ENCODE assay signal across 1 mouse cellular context in genomic region chr12:117994938-117995337, GRCm38 (mm10).
TF ChIP-seq lines count a peak whose summit lies in the region.

No protein-coding gene starts in this region.

TF ChIP-seq in CH12.LX, 34 proteins besides CTCF, POLR2A, EP300 and RAD21 (continued from another document):
- no peak for TF ChIP-seq USF2 (conservative IDR thresholded peaks at IDR 0.05; ENCODE audit: low read depth, low read length)
- peak; percentile 83 for TF ChIP-seq ELF1 (IDR thresholded peaks at IDR 0.05; ENCODE audit: low read depth, low read length)
- no peak for TF ChIP-seq ZKSCAN1 (IDR thresholded peaks at IDR 0.05; ENCODE audit: borderline replicate concordance, low read depth, low read length)
- TF ChIP-seq UBTF (IDR thresholded peaks at IDR 0.05; ENCODE audit: low read depth, low read length) = no peak
- no peak for TF ChIP-seq POLR2AphosphoS2 (IDR thresholded peaks at IDR 0.05; ENCODE audit: low read depth, low read length)
- TF ChIP-seq JUND (conservative IDR thresholded peaks at IDR 0.05; ENCODE audit: low read depth, low read length) = peak; percentile 39; the same call in 1 of the 2 replicates
- TF ChIP-seq E2F4 (IDR thresholded peaks at IDR 0.05; ENCODE audit: insufficient replicate concordance, low read depth, low read length) = no peak
- no peak for TF ChIP-seq MAZ (IDR thresholded peaks at IDR 0.05; ENCODE audit: low read depth, low read length)
- peak; percentile 80 for TF ChIP-seq MAX (IDR thresholded peaks at IDR 0.05; ENCODE audit: low read length)
- no peak for TF ChIP-seq SMC3 (IDR thresholded peaks at IDR 0.05; ENCODE audit: low read depth, low read length)
TF ChIP-seq in CH12.LX: peak in this region for 18.
